Mouse (Mus musculus) kidney, adult 9 months (tissue): ENCODE results near the gene Il11ra1.
"Not testable (repeated sequence)": the region's sequence is repeated elsewhere in the genome, so short reads cannot be mapped to it uniquely, and the experiment has no call there.

ENCODE experiments used
- DNase-seq: peaks from one replicate; pipeline ENCODE4 v3.0.0; 2022

Il11ra1 gene

DNA sequence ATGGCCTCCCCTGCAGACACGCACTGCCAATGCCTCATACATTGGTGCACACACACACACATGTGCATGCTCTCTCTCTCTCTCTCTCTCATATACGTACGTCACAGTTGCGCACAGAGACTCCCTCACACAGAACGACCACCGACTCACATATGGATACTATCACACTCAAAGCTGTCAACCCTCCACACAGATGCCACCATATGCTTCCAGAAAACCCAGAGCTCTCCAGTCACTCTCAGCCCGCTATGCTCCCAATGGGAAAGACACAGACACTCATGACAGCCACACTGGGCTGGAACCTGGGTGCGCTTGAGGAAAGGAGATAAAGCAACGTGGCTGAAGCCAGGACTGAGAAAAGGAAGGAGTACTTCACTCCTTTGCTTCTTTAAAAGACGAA lies 17.8 kb upstream of the Il11ra1 start:
- no peak for DNase-seq

DNA sequence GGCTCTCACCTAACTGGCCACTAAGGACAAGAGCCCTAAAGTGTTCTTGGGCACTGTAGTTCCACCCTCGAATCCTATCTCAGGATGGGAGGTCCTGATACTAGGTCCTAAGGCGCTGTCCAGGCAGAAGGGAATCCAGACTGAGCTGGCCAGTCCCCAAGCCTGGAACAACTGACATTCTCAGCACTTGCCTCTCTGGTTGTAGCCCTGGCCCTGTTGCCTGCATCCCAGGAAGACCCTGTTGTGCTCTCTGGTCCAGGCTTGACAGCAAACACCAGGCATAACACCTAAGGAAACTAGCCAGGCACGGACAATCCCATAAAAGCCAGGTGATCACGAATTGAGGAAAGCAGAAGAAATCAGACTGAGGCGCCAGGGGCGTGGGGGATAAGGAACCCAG lies 17.0 kb upstream of the Il11ra1 start:
- DNase-seq = no peak

DNA sequence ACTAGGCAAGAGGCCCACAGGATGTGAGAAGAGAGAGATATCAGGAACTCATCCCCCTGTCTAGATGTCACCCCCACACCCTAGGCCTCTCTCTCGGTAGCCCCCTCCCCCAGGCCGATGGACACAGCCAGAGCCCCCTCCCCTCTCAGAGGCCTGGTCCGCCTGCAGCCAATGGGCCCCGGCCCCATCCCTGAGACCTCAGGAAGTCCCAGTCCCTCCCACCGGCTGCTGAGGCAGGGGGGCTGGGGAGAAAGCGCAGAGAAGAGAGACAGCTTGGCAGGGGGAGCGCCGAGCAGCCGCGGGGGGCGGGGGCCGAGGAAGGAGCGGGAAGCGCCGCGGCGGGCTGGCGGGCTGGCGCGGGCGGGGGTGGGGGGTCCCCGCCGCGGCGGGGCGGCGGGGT lies 16.5 kb upstream of the Il11ra1 start:
- DNase-seq = not testable (repeated sequence)

DNA sequence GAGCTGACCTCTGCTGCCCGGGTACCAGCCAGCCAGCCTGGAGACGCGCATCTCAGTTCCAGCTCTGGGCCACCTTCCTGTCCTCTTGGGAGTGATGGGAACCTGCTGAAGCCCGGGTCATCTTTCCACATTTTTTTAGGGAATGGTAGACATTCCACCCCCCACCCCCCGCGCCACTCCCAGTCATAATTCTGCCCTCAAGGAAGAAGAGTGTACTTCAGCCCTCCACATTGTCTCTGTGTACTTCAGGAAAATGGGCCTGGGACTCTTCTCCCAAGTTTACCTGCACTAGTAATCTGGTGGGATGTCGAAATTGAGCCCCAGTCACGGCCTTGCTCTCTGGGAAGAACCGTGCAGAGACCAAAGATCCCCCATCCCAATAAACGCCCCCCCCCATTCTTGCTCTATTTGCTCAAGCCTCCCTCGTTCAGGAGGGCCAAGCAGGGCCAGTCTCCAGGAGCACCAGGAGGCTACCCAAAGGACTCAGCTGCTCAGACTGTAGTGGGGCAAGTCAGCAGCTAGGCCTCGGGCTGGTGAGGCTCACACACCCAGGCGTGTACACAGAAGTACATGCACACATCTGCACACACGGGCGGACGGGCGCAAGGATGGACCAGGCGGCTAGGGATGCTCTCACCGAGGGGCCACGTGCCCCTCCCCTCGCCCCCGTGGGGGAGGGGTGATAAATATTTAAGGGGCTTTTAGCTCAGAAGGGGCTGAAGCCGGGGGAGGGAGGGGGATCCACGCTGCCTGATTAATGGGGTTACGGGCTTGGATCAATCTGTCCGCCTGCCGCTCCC lies 15.5 kb upstream of the Il11ra1 start:
- DNase-seq = not testable (repeated sequence)

DNA sequence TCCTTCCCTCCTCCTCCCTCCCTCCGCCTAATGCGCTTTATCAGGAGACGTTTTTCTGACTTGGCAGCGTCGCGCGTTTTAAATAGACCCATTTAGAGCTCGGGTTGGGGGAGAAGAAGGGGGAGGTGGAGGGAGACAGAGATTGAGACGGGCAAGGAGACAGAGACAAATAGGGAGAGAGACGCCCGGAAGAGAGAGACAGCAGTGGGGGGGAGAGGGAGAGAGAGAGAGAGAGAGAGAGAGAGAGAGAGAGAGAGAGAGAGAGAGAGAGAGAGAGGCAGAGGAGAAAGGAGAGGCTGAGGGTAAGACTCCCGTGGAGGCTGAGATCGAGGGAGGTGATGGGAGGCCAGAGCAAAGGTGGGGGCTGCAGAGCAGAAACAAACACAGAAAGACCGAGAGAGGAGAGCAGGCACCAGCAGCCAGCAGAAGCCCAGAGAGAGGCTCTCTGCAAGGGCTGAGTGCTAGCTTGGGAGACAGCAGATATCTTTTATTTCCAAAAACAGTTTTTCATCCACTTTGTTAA lies 14.8 kb upstream of the Il11ra1 start:
- DNase-seq = not testable (repeated sequence)

DNA sequence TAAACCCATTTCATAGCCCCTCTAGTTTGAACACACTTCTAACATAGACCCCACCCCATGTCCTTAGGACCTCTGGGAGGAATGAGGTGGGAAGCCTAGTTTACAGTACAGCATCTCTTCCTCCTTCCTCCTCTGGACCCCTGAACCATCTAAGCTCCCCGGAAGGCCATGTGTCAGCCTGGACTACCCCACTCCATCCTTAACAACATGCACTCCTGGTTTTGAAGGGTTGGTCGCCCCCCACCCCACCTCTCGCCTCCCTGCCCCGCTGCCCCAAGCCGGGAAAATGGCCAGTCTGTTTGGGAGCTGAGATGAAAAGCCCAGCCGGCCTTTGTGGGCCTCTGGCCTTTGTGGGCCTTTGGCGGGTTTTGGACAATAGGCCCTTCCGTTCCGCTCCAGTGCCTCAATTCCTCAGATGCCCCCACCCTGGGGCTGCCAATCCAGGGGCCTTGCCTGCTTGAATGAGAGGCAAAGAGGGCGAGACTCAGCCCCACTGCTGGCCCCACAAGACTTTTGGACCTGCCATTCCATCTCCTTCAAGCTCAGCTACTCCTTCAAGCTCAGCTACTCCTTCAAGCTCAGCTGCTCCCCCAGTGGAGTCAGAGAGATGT lies 13.8 kb upstream of the Il11ra1 start:
- not testable (repeated sequence) for DNase-seq

DNA sequence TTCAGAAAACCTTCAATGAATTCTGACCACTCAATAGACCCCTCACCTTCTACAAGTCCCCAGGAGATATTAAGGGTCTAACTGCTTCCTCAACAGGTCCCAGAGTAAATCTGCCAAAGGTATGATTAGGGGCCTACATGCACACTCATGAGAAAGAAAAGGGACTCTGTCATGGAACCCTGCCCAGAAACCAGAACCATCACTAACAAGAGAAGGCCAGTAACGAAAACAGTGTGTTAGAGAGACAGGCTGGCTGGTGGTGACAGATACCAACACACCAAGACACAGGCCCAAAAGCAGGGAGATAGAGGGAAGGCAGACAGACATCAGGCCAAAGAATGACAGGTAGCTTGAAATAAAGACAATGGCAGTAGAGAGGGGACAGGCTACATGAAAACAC lies 11.2 kb upstream of the Il11ra1 start:
- not testable (repeated sequence) for DNase-seq

DNA sequence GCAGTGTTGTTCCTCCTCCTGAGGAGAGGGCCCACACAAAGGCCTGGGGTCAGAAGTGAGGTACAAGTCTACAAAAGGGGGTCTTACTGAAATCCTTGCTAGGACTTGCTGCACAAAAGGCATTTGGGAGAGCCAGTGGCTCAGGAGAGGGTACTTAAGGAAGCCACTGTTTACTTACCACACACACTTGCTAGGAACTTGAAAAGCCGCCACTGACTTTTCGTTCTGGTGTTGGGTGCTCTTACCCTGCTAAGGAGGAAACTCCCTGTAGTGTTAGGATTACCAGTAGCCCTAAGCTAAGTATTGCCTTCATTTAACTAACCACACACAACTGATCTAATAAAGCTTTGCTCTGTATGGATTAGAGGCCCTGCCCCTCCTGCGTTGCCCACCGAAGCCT lies 9.8 kb upstream of the Il11ra1 start:
- not testable (repeated sequence) for DNase-seq

DNA sequence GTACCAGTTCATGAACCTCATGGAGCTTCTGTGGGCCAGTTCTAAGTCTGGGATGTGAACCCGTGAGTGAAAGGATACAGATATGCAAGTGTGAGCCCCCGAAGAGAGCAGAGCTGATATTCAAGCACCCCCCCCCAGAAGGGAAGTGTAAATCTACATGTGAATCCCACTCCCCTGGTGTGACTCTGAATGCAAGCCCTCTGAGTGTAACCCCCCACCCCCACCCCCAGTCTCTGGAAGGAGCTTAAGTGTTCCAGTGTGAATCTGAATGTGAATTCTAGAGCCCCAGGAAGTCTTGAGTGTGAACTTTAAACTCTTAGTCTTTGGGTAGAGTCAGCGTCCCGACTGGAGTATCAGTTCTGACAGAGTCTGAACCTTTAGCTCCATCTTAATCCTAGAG lies 6.3 kb upstream of the Il11ra1 start:
- not testable (repeated sequence) for DNase-seq

DNA sequence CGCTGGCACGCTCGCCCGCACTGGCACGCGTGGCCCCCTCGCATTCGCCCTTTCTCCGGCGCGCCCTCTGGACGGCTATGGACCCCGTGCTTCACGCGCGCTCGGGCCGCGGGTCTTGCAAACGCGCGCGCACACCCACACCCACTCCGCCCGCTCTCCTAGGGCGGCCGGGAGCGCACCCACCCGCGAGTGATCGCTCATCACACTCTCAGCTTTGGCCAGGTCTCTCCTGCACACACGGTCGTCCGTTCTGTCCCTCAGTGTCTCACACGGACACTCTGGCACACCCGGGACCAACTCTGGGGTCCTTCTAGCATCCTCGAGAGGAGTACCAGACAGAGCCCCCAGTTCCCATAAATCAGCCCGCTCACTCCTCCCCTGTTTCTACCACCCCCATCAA lies 4.0 kb upstream of the Il11ra1 start:
- DNase-seq = not testable (repeated sequence)

DNA sequence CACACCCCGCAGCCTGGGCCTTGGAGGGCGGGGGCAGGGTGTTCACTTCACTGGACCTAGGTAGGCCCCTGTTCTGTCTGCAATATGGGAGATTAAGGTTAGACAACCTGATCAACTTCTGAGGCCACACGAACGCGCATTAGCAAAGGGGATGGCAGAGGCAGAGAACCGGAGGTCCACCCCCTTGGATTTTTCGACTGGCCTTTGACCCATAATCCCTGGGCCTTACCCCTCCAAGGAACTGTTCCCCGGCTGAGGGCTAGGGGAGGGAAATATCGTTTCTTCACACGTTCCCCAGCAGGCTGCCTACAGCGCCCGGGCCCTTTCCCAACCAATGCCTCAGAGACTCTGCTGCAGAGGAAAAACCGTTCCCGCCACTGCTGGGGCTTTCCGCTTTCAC lies 3.3 kb upstream of the Il11ra1 start:
- DNase-seq = not testable (repeated sequence)

DNA sequence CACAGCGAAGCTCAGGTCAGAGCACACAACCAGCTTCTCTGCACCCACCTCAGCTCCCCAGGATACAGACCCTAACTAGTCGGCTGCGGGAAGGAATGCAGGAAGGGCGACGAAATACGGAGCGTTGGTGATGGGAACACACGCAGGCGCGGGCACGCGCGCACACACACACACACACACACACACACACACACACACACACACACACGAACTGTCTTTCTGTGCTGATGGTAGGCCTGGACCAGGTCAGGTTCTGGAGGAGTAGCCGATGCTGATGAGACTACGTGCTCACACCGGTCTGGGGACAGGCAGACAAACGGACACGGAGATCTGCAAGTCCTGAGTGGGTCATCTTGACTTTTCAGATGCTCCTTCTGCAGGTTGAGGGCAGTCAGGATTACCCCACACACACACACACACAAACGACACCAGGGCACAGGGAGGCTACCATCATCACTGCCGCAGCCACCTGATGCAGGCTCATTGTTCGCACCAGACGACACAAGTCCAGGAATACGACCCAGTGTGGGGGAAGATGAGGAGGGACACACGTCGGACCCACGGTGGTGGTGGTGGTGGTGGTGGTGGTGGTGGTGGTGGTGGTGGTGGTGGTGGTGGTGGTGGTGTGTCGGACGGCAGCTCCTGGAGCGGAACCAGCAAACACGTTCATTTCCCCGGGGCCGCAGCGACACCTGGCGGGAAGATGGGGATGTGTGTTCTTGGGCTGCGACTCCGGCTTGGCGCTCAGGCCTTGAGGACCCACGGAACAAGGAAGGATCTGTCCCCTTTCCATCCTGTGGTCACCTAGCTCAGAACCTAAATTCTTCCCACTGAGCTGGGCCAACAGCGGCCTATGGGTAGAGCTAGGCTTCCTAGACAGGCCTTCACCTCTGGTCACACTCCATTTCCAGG lies 2.6 kb upstream of the Il11ra1 start, which contains the start of gene Cntfr:
Gene Cntfr, minus strand, starts transcription at position 160 of the 912 bp plus-strand sequence.
- peak; percentile 82 for DNase-seq

DNA sequence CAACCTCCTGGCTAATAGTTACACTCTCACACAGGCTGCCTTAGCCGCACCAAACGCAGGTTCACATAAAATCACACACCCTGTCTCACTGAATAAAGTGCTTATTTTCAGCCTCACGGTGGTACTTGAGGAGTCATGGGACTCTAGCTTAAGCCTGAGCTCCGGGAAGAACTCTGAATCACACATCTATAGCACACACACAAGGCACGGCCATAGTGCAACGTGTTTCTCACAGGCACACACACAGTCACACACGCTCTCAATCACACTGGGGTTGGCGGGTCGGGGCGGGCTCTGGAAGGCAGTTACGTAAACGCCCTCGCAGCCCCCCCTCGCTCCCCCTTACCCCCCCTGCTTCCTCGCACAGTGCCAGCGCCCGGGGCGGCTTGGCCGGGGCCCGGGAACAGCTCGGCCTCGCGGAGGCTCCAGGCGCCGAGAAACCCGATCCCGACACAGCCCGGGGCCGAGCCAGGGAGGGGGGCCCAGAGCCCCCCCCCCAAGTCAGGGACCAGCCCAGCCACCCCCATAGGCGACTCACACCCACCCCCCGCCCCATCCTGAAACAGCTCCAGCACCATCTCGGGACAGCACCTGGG lies 1.3 kb upstream of the Il11ra1 start:
- peak; percentile 33 for DNase-seq

DNA sequence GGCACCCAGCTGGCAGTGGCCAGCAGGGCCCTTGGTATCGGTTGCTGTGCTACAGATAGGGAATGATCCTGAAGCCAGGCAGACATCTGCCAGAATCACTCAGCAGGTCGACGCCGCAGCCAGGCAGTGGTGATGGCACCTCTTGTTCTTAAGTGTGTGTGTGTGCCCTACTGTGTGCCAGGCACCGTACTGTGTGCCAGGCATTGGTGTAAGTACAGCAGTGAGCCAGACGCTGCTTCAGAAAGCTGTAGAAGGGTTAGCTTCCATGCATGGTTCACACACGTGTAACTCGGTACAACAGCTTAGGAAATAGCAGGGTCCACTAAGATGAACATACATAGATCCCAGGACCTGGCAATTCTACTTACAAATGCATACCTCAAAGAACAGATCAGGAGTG lies 435 bp downstream of the Il11ra1 start:
- DNase-seq = not testable (repeated sequence)

DNA sequence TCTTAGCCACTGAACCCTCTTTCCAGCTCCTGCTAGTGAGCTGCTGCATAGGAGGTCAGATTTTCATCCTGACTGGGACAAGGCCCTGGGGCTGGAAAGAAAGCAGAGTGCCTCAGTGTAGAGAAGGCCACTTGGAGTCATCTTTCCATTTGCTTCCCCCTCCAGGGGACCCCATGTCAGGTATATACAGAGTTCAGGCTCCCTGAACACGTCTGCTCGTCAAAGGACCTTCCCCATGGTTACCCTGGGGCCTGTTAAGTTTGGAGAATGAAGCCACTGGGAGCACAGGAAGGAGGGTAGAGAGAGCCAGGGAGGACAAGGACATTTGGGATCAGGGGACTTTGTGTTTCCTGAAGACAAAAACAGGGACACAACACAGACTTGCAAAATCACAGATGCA lies 2.4 kb downstream of the Il11ra1 start:
- DNase-seq = not testable (repeated sequence)

DNA sequence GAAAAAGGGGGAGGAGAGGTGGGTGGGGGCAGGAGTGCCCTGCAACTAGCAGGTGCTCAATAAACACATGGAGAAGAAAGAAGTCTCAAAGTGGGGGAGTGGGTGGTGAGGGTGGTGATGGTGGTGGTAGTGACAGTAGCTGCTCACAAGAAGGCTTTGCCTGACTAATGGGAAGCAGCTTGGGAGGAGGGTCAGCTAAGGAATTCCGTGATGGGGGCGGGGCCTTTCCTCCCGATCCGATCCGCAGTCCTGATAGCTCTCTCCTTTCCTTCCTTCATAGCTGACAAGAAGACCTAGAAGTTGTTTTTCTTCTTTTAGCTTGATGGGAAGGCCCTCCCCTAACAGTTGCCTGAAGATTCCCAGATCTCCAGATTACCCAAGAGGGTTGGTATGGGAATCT lies 4.9 kb downstream of the Il11ra1 start:
- no peak for DNase-seq

DNA sequence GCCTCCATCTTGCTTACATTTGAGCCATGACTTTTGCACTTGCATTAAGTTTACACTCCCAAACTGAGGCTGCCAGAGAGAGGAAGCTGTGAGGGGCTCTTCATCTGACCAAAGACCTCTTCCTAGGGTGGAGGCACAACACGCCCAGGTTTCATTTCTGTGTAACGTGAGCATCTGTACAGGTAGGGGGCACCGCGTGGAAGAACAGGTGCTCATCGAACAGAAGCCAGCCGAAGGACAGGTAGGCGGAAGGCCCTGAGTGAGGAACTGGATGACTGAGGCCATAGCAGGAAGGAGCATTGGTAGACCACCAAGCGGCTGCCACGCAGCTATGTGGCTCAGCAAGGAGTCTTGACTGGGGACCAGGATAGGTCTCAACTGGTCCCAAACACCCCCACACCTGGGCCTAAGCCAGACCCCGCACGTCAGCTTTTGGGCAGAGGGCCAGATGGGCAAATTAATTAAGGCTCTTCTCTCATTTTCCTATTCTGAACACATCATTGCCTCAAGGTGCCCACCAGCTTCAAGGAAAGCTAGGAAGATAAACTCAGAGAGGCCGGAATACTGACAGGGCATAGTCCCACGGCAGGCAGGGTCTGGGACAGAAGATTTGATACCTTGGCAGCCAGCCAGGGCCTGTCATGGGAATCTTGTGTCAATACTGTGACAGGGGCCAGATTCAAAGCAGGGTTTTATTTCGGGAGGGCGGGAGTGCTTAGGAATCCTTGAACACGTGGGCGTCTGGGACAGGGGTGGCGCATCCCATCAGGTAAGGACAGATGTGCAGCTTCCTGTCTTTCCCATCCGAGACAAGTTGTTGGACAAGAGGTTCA lies 6.3 kb downstream of the Il11ra1 start:
- DNase-seq = no peak

DNA sequence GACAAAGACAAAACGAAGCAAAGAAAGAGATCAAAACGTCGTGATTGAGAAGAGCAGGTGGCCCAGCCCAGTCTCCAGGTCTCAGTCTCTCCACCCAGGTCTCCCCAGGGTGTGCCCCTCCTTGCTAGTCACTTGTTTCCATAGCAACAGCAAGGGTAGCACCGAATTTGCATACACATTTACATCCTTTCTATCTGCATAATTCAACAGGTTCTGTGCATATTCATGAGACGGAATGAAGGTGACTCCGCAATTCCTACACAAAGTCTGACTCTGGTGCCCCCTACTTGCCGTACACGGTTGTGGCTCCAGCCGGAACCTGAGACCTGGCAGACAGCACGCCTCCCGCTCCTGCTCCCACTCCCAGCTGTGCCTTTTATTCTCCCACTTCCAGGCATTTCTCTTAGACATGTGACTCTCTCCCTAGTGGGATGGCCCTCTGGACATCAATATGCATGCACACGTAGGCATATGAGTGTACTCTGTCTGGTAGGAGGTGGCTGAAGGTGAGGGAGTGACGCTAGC lies 7.3 kb downstream of the Il11ra1 start:
- DNase-seq = peak; percentile 84

DNA sequence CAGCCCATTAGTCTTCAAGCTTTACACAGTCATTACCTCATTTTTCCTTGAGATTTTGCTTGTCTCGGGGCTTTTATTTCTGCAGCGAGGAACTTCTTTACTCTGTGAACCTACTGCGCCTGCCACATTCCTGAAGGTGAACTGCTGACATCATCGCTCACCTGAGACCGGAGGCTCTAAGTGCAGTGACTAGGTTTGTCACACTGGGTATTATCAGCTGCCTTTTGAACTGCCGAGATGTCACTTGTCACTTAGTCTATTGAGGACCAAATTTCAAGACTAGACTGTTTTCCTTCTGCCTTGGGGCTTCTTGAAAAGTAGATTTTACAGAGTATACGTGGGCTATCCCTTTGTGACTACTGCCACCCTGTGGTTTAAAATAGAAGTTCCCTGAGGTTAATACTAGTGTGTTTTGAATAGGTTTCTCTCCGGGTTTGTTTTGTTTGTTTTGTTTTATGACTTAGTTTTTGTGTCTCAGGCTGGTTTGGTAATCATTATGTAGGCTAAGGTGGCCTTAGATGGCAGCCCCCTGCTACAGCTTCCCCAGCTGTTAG lies 8.5 kb downstream of the Il11ra1 start:
- peak; percentile 86 for DNase-seq

DNA sequence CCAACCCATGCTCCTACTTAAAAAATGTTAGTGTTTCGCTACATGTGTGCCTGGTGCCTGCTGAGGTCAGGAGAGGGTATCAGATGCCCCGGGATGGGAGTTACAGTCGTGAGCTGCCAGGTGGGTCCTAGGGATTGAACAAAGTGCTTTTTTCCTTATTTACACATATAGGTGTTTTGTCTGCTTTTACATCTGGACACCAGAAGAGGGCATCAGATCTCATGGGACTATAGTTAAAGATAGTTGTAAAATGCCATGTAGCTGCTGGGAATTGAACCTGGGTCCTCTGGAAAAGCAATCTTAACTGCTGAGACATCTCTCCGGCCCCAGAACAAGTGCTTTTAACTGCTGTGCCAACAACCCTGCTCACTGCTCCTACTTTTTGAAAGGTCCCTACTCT lies 10.4 kb downstream of the Il11ra1 start:
- DNase-seq = no peak

DNA sequence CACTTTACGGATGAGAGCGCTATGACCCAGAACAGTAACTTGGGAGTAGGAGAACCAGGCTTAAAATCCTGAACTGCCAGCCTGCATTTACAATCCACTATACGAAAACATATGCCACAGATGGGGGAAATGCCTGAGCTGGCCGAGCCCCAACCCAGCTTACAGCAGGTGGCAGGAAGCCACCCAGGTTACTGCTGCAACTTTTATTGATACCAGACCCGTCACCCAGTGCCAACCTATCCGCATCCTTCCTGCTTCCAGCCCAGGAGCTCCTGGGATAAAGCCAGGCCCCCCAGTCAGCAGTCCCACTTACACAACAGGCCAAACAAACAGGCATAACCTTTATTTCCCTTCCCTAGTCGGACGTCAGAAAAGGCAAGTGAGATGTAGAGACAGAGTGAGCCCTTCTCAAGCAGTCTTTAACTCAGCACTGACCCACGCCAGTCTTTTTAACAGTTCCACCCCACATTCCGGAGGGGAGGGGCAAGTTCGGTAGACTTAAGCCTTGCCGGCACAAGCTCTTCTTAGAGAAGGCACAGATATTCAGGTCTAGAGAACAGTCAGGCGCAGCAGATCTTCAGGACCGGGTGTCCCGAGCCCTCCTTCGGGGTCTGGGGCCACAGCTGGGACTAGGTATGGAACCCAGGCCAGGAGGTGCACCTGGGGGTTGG lies 12.1 kb downstream of the Il11ra1 start:
- DNase-seq = no peak
